Mouse (Mus musculus) G1E (cell line): ENCODE measurements around the gene Pbp2. TPM values are rescaled to one million over a fixed set of nuclear protein-coding genes. Genes with fewer than 3 reads are reported as not detected.

Experiments
- ATAC-seq: 2 replicates; pipeline ENCODE4 v1.8.0; 2016; ENCODE audit warnings: mild to moderate bottlenecking; ENCODE audit not compliant: insufficient number of reproducible peaks, poor library complexity, low FRiP score, severe bottlenecking; ENCODE audit errors: extremely low read depth
- DNase-seq: peaks from one replicate; pipeline ENCODE4 v3.0.0; 2012; ENCODE audit warnings: low spot score
- H3K27me3 ChIP-seq: 2 replicates; pipeline ENCODE4 v1.6.1; 2012; ENCODE audit warnings: mild to moderate bottlenecking, low read length, inconsistent platforms; ENCODE audit not compliant: insufficient read depth
- H3K36me3 ChIP-seq: replicated peaks from 2 replicates; pipeline ENCODE3; 2012; ENCODE audit warnings: mild to moderate bottlenecking, inconsistent platforms
- H3K4me1 ChIP-seq: 2 replicates; pipeline ENCODE4 v1.6.1; 2012; ENCODE audit warnings: low read depth, low read length, inconsistent platforms, mixed read lengths; ENCODE audit not compliant: insufficient read depth
- H3K4me3 ChIP-seq: 2 replicates; pipeline ENCODE4 v1.5.1; 2012; ENCODE audit warnings: low read depth, mild to moderate bottlenecking, inconsistent platforms, low read length, moderate library complexity, mixed read lengths
- H3K9me3 ChIP-seq: replicated peaks from 2 replicates; pipeline ENCODE4 v1.6.1; 2012; ENCODE audit warnings: inconsistent platforms
- CTCF ChIP-seq: IDR thresholded peaks from 2 replicates; pipeline ENCODE4 v1.5.1; 2012; ENCODE audit warnings: low read depth, low read length, inconsistent platforms, mixed read lengths
- GATA1 ChIP-seq: IDR thresholded peaks from 2 replicates; pipeline ENCODE4 v1.6.1; 2012; ENCODE audit warnings: borderline replicate concordance, low read length, inconsistent platforms, mixed read lengths
- GATA2 ChIP-seq: IDR thresholded peaks from 2 replicates; pipeline ENCODE4 v1.6.1; 2012; ENCODE audit warnings: low read depth, low read length, inconsistent platforms, borderline replicate concordance
- POLR2AphosphoS5 ChIP-seq: IDR thresholded peaks from 2 replicates; pipeline ENCODE4 v1.6.1; 2012; ENCODE audit warnings: low read depth, low read length, inconsistent platforms; ENCODE audit not compliant: insufficient replicate concordance
- TAL1 ChIP-seq: conservative IDR thresholded peaks from 2 replicates; pipeline ENCODE4 v1.6.1; 2012; ENCODE audit warnings: low read depth, low read length, inconsistent platforms, mixed read lengths
- polyA plus RNA-seq: library from polyadenylated mRNA; stranded (reverse); fragments of >175 nt; gene quantifications from 2 replicates; pipeline ENCODE4 v1.2.3, GENCODE M21; 2012
- total RNA-seq, 2 experiments: library from RNA; stranded (forward) in 1 of 2; stranded (reverse) in 1 of 2; fragments of 200-1000 nt in 1 of 2; fragments of >200 nt in 1 of 2; fragmentation: Nextera tagmentation in 1 of 2; gene quantifications; 2 replicates each; pipeline ENCODE4 v1.2.3; 2014 to 2017

The Pbp2 gene
- total and polyA plus RNA-seq, 3 experiments = not detected

DNA sequence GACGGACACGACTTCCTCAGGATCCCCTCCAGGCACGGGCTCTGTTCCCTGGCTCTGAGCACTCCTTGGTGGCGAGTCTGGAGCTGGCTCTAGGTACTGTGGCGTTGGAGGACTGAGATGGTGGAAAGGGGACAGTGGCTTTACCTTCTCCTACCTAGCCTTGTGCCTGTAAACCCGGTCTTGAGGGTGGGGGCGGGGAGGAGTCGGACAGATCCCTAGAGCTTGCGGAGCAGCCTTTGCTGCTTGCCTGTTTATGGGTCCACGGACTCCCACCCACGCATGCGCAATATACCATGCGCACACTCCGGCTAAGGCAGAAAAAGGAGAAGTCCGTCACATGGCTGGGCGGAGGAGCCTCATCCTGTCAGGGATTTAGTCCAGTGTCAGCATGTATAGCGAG is 13.9 kb downstream of the Pbp2 start:
- no peaks in the 10 kb centered on the region for H3K36me3 ChIP-seq
- no peak for DNase-seq
- ATAC-seq = no peak
- no peaks in the 10 kb centered on the region for H3K4me1 ChIP-seq
- peaks cover 20% of the 10 kb centered on the region for H3K9me3 ChIP-seq
- peaks cover 2% of the 10 kb centered on the region; the same call in 1 of the 2 replicates for H3K27me3 ChIP-seq
- no peak overlapping the region for H3K4me3 ChIP-seq
- TF ChIP-seq CTCF (no peak), GATA1 (no peak), TAL1 (no peak), GATA2 (no peak), POLR2AphosphoS5 (no peak)

GRCm38 (mm10) chr6:135295082-135295861 is 14.9 kb downstream of the Pbp2 start:
- DNase-seq (no peak), ATAC-seq (no peak)
- no peaks in the 10 kb centered on the region for H3K36me3 ChIP-seq
- H3K9me3 ChIP-seq = peaks cover 18% of the 10 kb centered on the region
- no peak for TF ChIP-seq TAL1
- TF ChIP-seq GATA2 = no peak
- TF ChIP-seq POLR2AphosphoS5 = no peak
- TF ChIP-seq GATA1 = no peak
- no peak for TF ChIP-seq CTCF
- peaks cover 2% of the 10 kb centered on the region; the same call in 1 of the 2 replicates for H3K27me3 ChIP-seq
- H3K4me1 ChIP-seq = no peaks in the 10 kb centered on the region
- H3K4me3 ChIP-seq = no peak overlapping the region

GRCm38 (mm10) chr6:135294150-135294549 is 16.1 kb downstream of the Pbp2 start:
- Histone ChIP-seq H3K4me3 (no peak overlapping the region), H3K27me3 (peaks cover 2% of the 10 kb centered on the region; the same call in 1 of the 2 replicates), H3K36me3 (no peaks in the 10 kb centered on the region), H3K4me1 (no peaks in the 10 kb centered on the region), H3K9me3 (peaks cover 22% of the 10 kb centered on the region)
- no peak for ATAC-seq
- no peak for DNase-seq
- TF ChIP-seq CTCF = no peak

DNA sequence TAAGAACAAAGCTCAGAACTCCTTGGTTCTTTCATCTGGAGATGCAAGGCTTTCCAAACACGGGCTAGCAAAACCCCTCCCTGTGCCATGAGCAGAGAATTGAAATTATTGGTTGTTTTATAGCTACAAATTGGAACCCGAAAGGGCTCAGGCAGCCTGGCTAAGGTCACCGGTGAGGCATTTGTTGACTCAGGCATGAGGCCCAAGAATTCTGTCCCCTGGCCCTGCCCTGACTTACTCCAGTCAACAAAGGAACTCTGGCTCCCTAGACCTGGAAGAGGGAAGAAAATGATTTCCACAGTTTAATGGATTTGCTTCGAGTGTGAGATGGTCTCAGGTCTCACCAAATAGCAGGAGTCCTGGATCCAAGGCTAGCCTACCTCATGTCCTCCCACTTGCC is 17.8 kb downstream of the Pbp2 start:
- TF ChIP-seq GATA1 (no peak), GATA2 (no peak), POLR2AphosphoS5 (no peak), CTCF (no peak), TAL1 (no peak)
- ATAC-seq (no peak), DNase-seq (no peak)

DNA sequence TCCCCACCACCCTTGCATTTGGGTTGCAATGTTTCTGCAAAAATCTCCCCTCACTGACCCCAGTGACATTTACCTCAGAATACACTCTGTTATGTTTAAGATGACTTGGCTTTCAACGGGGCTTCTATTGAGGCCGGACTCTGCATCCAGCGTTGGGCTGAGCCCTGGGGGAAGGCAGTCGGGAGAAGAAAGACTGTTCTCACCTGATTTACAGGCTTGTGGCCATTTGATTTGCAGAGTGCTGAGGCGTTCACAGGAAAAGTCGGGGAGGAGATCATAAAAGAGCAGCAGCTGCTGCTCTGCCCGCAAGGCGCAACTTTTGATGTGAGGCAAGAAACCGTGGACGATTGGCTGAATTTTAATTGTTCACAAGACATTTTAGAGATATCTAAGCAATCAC is 30.3 kb downstream of the Pbp2 start:
- TF ChIP-seq CTCF (no peak), GATA1 (no peak), GATA2 (no peak), POLR2AphosphoS5 (no peak), TAL1 (no peak)
- no peak for ATAC-seq
- no peak for DNase-seq

More for the DNA sequence above, 17.8 kb downstream of the Pbp2 start:
- Histone ChIP-seq H3K4me1 (no peaks in the 10 kb centered on the region), H3K4me3 (no peak overlapping the region), H3K9me3 (peaks cover 17% of the 10 kb centered on the region), H3K27me3 (peaks cover 2% of the 10 kb centered on the region; the same call in 1 of the 2 replicates), H3K36me3 (no peaks in the 10 kb centered on the region)

DNA sequence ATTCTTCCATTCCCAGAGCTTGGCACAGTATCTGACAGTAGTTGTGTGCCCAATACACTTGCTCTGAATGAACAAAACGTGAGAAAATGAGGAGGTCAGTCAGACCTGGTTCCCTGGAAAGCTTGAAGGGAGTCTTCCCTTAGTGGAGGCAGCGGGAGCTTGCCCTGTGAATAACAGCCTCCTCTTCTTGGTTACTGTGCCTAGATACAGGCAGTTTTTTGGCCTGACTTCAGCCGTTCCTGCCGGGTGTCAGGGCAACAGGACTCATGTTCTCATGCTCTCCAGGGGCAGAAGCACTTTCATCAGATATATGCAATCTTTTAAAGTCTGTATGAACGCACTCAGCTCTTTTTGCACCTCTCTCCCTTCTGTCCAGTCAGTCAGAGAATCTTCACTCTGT is 30.9 kb downstream of the Pbp2 start:
- DNase-seq (no peak), ATAC-seq (no peak)
- H3K4me1 ChIP-seq = no peaks in the 10 kb centered on the region
- TF ChIP-seq POLR2AphosphoS5 (no peak), GATA1 (no peak), TAL1 (no peak), CTCF (no peak), GATA2 (no peak)
- H3K27me3 ChIP-seq = no peaks in the 10 kb centered on the region
- H3K36me3 ChIP-seq = no peaks in the 10 kb centered on the region
- H3K9me3 ChIP-seq = peaks cover 18% of the 10 kb centered on the region
- no peak overlapping the region for H3K4me3 ChIP-seq

More for the DNA sequence above, 30.3 kb downstream of the Pbp2 start:
- no peaks in the 10 kb centered on the region for H3K27me3 ChIP-seq
- no peak overlapping the region for H3K4me3 ChIP-seq
- peaks cover 14% of the 10 kb centered on the region for H3K9me3 ChIP-seq
- no peaks in the 10 kb centered on the region for H3K36me3 ChIP-seq
- H3K4me1 ChIP-seq = no peaks in the 10 kb centered on the region

DNA sequence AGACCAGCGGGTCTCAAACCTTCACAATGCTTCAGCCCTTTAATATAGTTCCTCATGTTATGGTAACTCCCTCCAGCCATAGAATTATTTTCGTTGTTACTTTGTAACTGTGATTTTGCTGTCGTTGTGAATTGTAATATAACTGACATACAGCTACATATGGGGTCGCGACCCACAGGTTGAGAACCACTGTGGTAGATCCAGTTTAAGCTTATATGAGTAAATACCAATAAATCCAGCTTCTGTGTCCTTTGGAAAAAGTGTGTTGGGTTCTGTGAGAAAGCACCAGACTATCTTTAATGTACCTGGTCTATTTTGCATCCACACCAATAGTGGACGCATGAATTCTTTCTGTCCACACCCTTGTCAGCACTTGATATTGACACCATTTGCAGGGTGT is 31.9 kb downstream of the Pbp2 start:
- Histone ChIP-seq H3K4me1 (no peaks in the 10 kb centered on the region), H3K27me3 (no peaks in the 10 kb centered on the region), H3K4me3 (no peak overlapping the region), H3K36me3 (no peaks in the 10 kb centered on the region), H3K9me3 (peaks cover 22% of the 10 kb centered on the region)
- TF ChIP-seq CTCF (no peak), TAL1 (no peak), GATA2 (no peak), POLR2AphosphoS5 (no peak), GATA1 (no peak)
- DNase-seq (no peak), ATAC-seq (no peak)
